Mouse (Mus musculus): ENCODE results near the gene Ccdc171. TPM values are rescaled to one million over a fixed set of nuclear protein-coding genes. Genes with fewer than 3 reads are reported as not detected.

Gene Ccdc171
- polyA plus RNA-seq, 1 experiment = 2.2 TPM

DNA sequence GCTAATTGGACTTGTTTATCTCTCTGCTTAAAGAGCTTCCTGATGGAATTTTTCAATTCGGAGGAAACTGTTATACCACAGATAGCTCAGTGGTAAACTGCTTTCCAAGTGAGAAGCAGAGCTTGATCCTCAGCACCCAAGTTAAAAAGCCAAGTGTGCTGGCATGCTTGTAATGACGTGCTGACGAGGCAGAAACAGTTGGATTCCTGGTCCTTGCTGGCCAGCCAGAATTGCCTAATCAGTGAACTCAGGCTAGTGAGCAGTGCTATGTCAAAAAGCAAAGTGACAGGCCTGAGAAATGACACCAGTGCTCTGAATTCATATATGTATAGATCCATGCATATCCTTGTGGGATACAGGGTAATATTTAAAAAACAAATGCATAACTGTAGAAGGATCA is 174.8 kb downstream of the Ccdc171 start:
- Histone ChIP-seq H3K4me3 (ENCODE audit: control insufficient read depth, insufficient read depth, low read length) (no peak overlapping the region), H3K4me1 (replicated peaks; ENCODE audit: control insufficient read depth, insufficient read depth, low read length) (no peaks in the 10 kb centered on the region), H3K27me3 (ENCODE audit: control insufficient read depth, insufficient read depth, low read length) (no peaks in the 10 kb centered on the region), H3K36me3 (ENCODE audit: control insufficient read depth, insufficient read depth, low read length) (no peaks in the 10 kb centered on the region), H3K27ac (ENCODE audit: control insufficient read depth, insufficient read depth, low read length) (no peak overlapping the region)
- TF ChIP-seq CTCF (IDR thresholded peaks at IDR 0.05; ENCODE audit: borderline replicate concordance, control insufficient read depth, extremely low read depth, insufficient read depth, low read length, poor library complexity) = no peak
- no peak for TF ChIP-seq POLR2A (IDR thresholded peaks at IDR 0.05; ENCODE audit: control insufficient read depth, extremely low read depth, insufficient read depth, low read length, poor library complexity)
- no peak for DNase-seq
- 94% methylated on average over 3 of the region's 3 CpGs for WGBS

DNA sequence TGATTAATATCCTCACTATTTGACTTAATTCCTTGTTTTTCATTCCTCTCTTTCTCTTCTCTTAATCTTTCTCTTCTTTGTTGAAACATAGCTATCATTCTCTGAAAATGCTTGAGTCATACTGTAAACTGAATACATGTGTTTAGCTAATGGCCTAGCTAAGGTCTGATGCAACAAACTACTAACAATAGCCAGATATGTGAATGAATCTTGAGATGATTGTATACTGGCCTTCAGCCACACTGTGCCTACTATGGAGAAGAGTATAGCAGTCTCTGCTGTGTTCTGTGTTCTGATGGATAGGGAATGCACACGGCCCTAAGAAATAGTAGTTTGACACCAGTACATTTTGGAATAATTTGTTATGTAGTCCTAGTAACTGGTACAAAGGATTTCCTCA is 191.7 kb downstream of the Ccdc171 start:
- TF ChIP-seq POLR2A (IDR thresholded peaks at IDR 0.05; ENCODE audit: control insufficient read depth, extremely low read depth, insufficient read depth, low read length, poor library complexity) (no peak), CTCF (IDR thresholded peaks at IDR 0.05; ENCODE audit: borderline replicate concordance, control insufficient read depth, extremely low read depth, insufficient read depth, low read length, poor library complexity) (no peak)
- no peak for DNase-seq
- no peaks in the 10 kb centered on the region for H3K36me3 ChIP-seq (ENCODE audit: control insufficient read depth, insufficient read depth, low read length)
- H3K27ac ChIP-seq (ENCODE audit: control insufficient read depth, insufficient read depth, low read length) = no peak overlapping the region
- no peak overlapping the region for H3K4me3 ChIP-seq (ENCODE audit: control insufficient read depth, insufficient read depth, low read length)
- WGBS = 96% methylated on average over 1 of the region's 1 CpGs
- H3K27me3 ChIP-seq (ENCODE audit: control insufficient read depth, insufficient read depth, low read length) = no peaks in the 10 kb centered on the region
- no peaks in the 10 kb centered on the region for H3K4me1 ChIP-seq (replicated peaks; ENCODE audit: control insufficient read depth, insufficient read depth, low read length)

DNA sequence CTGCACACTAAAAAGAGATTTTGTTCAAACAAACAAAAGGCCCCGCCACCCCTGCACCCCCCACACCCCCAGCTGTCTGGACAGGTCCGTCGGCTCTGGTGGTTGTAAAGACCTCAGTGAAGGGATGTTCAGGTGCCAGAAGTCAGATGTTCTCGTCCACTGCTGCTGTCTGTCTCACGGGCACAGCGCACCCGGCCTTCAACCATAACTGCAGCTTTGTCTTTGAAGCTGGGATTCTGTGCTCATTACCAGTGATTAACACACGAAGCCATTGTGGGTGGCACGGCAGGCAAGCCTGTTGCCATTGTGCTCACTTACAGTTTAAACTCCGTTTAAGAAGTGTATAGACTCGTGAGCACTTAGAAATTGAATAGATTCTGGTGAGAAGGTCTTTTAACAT is 194.5 kb downstream of the Ccdc171 start:
- no peaks in the 10 kb centered on the region for H3K27me3 ChIP-seq (ENCODE audit: control insufficient read depth, insufficient read depth, low read length)
- 92% methylated on average over 11 of the region's 11 CpGs for WGBS
- no peak overlapping the region for H3K4me3 ChIP-seq (ENCODE audit: control insufficient read depth, insufficient read depth, low read length)
- H3K4me1 ChIP-seq (replicated peaks; ENCODE audit: control insufficient read depth, insufficient read depth, low read length) = no peaks in the 10 kb centered on the region
- DNase-seq = no peak
- H3K36me3 ChIP-seq (ENCODE audit: control insufficient read depth, insufficient read depth, low read length) = no peaks in the 10 kb centered on the region
- TF ChIP-seq CTCF (IDR thresholded peaks at IDR 0.05; ENCODE audit: borderline replicate concordance, control insufficient read depth, extremely low read depth, insufficient read depth, low read length, poor library complexity) (no peak), POLR2A (IDR thresholded peaks at IDR 0.05; ENCODE audit: control insufficient read depth, extremely low read depth, insufficient read depth, low read length, poor library complexity) (no peak)
- H3K27ac ChIP-seq (ENCODE audit: control insufficient read depth, insufficient read depth, low read length) = no peak overlapping the region

DNA sequence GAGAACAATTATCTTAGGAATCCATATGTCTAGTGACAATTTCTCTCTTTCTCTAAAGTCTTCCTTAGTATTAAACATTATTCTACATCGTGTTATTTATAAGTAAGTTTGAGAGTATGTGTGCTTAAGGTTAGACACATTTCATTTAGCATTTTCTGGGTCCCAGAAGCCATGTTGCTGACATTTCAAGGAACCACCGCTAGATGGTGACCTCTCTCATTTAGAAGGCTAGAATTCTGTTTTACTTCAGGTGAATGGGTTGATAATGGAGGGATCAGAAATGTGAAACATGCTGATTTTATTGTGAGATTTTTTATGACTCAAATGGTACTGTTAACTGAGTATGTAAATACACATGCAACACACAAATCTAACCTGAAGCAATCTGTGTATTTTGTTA is 199.8 kb downstream of the Ccdc171 start:
- no peak overlapping the region for H3K27ac ChIP-seq (ENCODE audit: control insufficient read depth, insufficient read depth, low read length)
- no peak for DNase-seq

DNA sequence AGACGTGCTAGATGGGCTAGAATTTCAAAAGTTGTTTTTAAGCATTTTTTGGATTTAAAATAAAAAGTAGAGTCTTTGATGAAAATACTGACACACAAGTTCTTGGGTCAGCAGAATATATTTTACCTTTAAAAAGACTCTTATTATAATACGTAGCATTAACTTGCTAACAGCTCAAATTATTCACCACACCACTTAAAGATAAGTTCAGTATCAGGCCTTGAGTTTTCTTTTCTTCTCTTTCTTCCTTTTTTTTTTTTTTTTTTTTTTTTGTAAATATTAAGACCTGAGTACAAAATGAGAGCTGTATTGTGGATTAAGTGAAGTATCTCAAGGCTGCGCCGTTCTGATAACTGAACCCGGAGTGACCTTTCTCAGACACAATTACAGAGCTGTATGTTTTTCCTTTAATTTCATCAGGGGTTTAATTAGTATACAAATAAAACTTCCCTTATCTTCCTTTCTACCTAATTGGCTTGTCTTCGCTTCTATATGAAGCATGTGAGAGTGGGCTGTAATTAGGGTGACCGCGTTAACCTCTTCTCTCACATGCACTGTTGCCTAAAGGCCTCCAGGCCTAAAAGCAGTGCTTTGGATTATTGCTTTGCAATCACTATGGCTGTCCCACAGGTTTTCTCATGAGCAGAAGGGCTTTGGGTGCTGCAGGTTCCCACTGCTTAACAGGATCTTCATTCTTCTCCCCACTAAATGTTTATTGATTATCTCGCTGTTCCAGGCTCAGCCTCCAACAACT is 214.0 kb downstream of the Ccdc171 start:
- Histone ChIP-seq H3K36me3 (ENCODE audit: control insufficient read depth, insufficient read depth, low read length) (no peaks in the 10 kb centered on the region), H3K4me3 (ENCODE audit: control insufficient read depth, insufficient read depth, low read length) (no peak overlapping the region), H3K27me3 (ENCODE audit: control insufficient read depth, insufficient read depth, low read length) (no peaks in the 10 kb centered on the region), H3K27ac (ENCODE audit: control insufficient read depth, insufficient read depth, low read length) (no peak overlapping the region), H3K4me1 (replicated peaks; ENCODE audit: control insufficient read depth, insufficient read depth, low read length) (no peaks in the 10 kb centered on the region)
- WGBS = 99% methylated on average over 9 of the region's 9 CpGs
- no peak for DNase-seq
- TF ChIP-seq POLR2A (IDR thresholded peaks at IDR 0.05; ENCODE audit: control insufficient read depth, extremely low read depth, insufficient read depth, low read length, poor library complexity) (no peak), CTCF (IDR thresholded peaks at IDR 0.05; ENCODE audit: borderline replicate concordance, control insufficient read depth, extremely low read depth, insufficient read depth, low read length, poor library complexity) (no peak)

More for the DNA sequence above, 199.8 kb downstream of the Ccdc171 start:
- WGBS = 47% methylated on average over 2 of the region's 2 CpGs
- Histone ChIP-seq H3K4me3 (ENCODE audit: control insufficient read depth, insufficient read depth, low read length) (no peak overlapping the region), H3K36me3 (ENCODE audit: control insufficient read depth, insufficient read depth, low read length) (no peaks in the 10 kb centered on the region), H3K4me1 (replicated peaks; ENCODE audit: control insufficient read depth, insufficient read depth, low read length) (no peaks in the 10 kb centered on the region), H3K27me3 (ENCODE audit: control insufficient read depth, insufficient read depth, low read length) (no peaks in the 10 kb centered on the region)
- TF ChIP-seq POLR2A (IDR thresholded peaks at IDR 0.05; ENCODE audit: control insufficient read depth, extremely low read depth, insufficient read depth, low read length, poor library complexity) = no peak
- no peak for TF ChIP-seq CTCF (IDR thresholded peaks at IDR 0.05; ENCODE audit: borderline replicate concordance, control insufficient read depth, extremely low read depth, insufficient read depth, low read length, poor library complexity)

DNA sequence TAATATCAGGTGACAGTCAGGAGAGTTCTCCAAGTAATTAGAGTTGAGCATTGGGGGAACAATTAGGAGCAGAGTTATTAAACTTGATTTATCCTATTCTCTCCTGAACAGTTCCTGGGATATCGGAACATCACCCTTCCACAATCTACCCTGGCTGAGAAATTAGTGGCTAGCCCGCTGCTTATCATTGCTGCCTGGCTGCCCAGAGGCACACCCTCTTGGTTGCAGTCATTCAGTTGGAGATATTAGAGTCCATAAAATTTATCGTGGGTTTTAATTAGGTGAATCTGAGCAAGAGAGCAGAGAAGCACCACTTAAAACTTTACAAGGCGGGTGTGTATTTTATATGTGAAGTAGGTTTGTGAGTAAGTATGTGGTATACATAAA is 214.5 kb downstream of the Ccdc171 start:
- 95% methylated on average over 4 of the region's 4 CpGs for WGBS

More for the DNA sequence above, 214.5 kb downstream of the Ccdc171 start:
- no peak overlapping the region for H3K27ac ChIP-seq (ENCODE audit: control insufficient read depth, insufficient read depth, low read length)
- H3K27me3 ChIP-seq (ENCODE audit: control insufficient read depth, insufficient read depth, low read length) = no peaks in the 10 kb centered on the region
- no peak for DNase-seq
- no peak for TF ChIP-seq CTCF (IDR thresholded peaks at IDR 0.05; ENCODE audit: borderline replicate concordance, control insufficient read depth, extremely low read depth, insufficient read depth, low read length, poor library complexity)
- TF ChIP-seq POLR2A (IDR thresholded peaks at IDR 0.05; ENCODE audit: control insufficient read depth, extremely low read depth, insufficient read depth, low read length, poor library complexity) = no peak
- no peaks in the 10 kb centered on the region for H3K36me3 ChIP-seq (ENCODE audit: control insufficient read depth, insufficient read depth, low read length)
- H3K4me1 ChIP-seq (replicated peaks; ENCODE audit: control insufficient read depth, insufficient read depth, low read length) = no peaks in the 10 kb centered on the region
- H3K4me3 ChIP-seq (ENCODE audit: control insufficient read depth, insufficient read depth, low read length) = no peak overlapping the region
